Mouse (Mus musculus) right cerebral cortex, postnatal 4 days (tissue): ENCODE measurements around the gene Rnf167.

Source experiments
- DNase-seq: peaks from one replicate; pipeline ENCODE4 v3.0.0-alpha.2; 2022

Gene Rnf167

DNA sequence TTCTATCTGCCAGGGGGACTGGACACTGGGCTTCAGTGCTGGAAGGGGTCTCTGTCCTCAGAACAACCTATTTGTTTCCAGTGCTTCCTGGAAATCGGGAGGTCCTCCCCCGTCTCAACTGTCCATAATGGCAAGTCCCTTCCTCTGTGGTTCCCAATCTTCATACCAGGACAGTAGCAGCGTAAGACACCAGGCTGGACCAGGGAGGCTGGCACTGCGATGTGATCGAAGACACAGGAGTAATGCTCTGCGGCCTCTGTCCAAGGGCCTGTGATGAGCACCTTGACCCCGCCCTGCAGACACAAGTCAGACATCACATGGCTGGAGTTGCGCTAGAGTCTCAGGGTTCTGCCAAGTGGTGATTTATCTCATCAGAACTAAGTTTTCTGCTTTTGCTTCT lies 32.3 kb downstream of the Rnf167 start:
- DNase-seq: no peak

DNA sequence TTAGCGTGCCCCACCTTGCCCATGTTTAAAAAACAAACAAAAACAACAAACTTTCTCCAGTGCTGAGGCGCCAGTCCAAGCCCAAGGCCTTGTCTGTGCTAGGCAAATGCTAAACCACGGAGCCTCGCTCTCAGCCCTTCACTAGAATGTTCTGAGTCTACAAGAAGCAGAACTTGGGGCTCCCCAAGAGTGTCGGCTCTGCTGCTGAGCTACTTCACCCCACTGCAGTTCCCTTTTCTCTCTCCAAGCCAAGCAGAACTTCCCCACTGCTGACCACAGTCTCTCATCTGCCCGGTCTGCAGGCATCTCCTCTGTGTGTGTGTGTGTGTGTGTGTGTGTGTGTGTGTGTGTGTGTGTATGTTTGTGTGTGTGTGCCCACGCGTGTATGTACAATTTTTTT lies 32.9 kb downstream of the Rnf167 start:
- no peak for DNase-seq

DNA sequence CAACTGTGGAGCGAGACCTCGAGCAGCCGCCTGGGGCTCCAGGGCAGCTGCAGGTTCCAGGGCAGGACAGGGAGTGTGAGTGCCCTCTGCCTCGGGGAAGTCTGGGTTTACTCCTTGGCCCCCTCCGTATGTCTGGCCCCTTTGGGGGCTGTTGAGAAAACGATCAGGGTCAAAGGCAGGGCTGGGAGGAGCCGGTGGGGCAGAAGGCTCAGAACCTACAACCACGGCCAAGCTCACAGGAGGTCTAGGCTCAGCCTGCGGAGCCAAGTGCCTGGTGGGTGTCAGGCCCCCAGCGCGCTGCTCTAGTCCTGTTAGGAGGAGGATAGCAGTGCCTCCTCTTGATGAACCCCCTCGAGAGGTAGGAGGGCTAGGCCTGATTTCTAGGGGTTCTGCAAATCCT lies 34.1 kb downstream of the Rnf167 start:
- no peak for DNase-seq

GRCm38 (mm10) chr11:70681897-70682581 lies 35.0 kb downstream of the Rnf167 start:
- DNase-seq: peak; percentile 45

- no peak for DNase-seq
These were observed 36.6 kb downstream of the Rnf167 start for GRCm38 (mm10) chr11:70683640-70684039.

- no peak for DNase-seq
These were observed 40.0 kb downstream of the Rnf167 start for GRCm38 (mm10) chr11:70686901-70687566.

DNA sequence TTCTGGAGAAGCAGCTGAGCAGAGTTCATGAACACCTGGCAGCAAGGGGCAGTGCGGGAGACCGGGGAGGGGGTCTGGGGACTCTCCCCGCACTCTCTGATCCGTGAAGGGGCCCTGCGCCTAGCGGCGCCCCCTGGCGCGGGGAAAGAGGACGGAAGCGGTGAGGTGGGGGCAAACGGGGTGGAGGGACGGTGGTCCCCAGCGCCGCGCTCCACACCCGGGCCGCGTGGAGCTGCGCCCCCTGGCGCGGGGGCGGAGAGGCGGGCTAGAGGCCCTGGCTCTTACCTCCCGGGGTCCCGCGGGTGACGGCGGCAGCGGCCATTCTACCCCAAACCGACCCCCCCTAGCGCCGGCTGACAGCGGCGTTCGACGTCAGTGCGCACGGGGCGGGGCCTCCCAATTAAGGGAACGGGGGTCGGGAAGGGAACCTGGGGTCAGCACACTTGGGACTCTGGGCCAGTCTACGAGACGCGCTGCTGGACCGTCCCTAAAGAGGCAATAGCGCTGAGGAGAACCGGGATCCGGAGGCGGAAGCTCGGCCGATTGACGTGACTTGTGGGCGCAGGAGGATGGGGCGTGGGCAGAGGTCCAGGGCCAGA lies 40.7 kb downstream of the Rnf167 start, which contains the start of gene Camta2:
TSS of gene Camta2 (minus strand) at position 505 of the 599 bp plus-strand sequence.
- DNase-seq: peak; percentile 88

DNA sequence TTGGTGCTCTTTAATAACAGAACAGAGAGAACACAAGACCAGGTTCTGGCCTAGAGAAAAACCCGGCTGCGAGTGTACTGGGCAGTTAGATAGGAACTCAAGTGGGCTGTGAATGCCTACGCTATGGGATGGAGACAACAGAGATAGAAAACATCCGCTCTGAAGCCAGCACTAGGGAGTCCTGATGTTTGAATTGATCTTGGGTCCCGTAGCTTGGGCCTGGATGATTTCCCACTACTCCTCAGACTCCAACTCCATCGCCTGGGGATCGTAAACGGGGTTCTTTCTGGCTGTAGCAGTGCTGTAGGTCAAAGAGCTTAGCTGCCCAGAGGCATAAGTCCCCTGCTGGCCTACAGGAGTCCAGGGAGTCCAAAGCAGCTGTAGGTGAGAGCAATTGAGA lies 41.3 kb downstream of the Rnf167 start:
- DNase-seq: no peak

DNA sequence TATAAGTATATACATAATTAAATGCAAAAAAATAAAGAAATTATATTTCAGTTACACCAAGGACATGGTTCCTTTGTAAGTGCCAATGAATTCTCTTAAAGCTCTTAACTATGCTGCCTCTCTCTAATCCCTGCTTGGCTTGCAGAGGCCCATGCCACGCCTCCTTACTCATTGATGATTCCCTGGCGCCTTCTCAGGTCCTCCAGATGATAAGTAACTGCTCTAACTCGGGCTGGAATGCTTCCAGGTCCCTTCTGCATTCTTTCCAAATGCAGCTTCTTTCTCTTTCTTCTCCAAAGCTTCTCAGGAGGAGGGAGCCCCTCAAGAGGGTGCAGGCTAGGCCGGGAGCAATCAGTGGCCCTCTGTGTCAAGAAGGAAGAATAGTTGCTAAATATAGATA lies 42.5 kb downstream of the Rnf167 start:
- DNase-seq: no peak

DNA sequence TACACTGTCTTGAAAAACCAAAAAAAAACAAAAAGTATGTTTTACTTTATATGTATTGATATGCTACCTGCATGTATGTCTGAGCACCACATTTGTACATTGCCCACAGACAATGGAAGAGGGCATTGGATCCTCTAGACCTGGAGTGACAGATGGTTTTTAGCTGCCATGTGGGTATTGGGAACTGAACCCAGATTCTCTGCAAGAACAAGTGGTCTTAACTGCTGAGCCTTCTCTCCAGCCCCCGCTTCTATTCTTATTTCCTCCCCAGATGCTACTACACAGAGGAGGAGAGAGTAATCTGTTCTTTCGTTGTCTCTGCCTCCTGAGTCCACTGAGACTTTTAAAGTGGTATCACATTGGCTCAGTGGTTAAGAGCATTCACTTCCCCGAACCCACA lies 46.5 kb downstream of the Rnf167 start:
- DNase-seq: no peak

- DNase-seq: no peak
These were observed 50.3 kb downstream of the Rnf167 start for GRCm38 (mm10) chr11:70697376-70697775.

- no peak for DNase-seq
These were observed 52.0 kb downstream of the Rnf167 start for GRCm38 (mm10) chr11:70699051-70699450.

GRCm38 (mm10) chr11:70699722-70700556 lies 52.9 kb downstream of the Rnf167 start, which contains the start of the genes Inca1 and Kif1c:
Gene Inca1 (minus strand): TSS chr11:70700155.
Gene Kif1c (plus strand): TSS chr11:70700548.
- DNase-seq: peak; percentile 96

DNA sequence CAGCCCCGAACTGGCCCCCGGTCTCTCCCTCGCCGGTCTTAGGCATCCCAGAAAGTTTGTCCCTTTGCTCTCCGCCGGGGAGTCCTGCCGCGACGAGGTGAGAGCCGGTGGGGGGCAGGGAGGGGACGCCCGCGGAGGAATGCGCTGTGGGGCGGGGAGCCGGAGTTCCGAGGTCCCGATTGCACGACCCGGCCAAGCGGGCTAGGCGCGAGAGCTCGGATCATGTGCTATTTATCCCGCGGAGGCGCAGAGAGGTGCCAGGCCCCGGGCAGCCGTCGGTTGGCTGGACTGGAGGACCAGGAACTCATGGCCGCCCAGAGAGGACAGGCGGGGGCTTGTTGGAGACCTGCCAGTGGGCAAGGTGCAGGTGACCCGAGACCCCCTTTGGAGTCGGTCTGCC lies 53.6 kb downstream of the Rnf167 start:
- DNase-seq: peak; percentile 46
